Mouse (Mus musculus): ENCODE results near the gene Cxcl16. TPM values are rescaled to one million over a fixed set of nuclear protein-coding genes. Genes with fewer than 3 reads are reported as not detected.

Gene Cxcl16
- total RNA-seq, 2 experiments from 2014 or later: not detected

GRCm38 (mm10) chr11:70458688-70459600, 840 bp downstream of the Cxcl16 start, which contains the start of gene Zmynd15:
Zmynd15 (plus strand) TSS chr11:70459433.
- no peak for ATAC-seq (replicated peaks; ENCODE audit: low FRiP score, poor library complexity, severe bottlenecking)

- no peak for ATAC-seq (replicated peaks; ENCODE audit: low FRiP score, poor library complexity, severe bottlenecking)
Measured at GRCm38 (mm10) chr11:70453261-70454044, 6.3 kb downstream of the Cxcl16 start.

- peak; percentile 94 for ATAC-seq (replicated peaks; ENCODE audit: low FRiP score, poor library complexity, severe bottlenecking)
Measured at GRCm38 (mm10) chr11:70451797-70452498, 7.8 kb downstream of the Cxcl16 start, which contains the start of gene Med11. Med11 (plus strand) TSS chr11:70451919.

GRCm38 (mm10) chr11:70450926-70451325, 8.9 kb downstream of the Cxcl16 start:
- ATAC-seq (replicated peaks; ENCODE audit: low FRiP score, poor library complexity, severe bottlenecking): no peak

- no peak for ATAC-seq (replicated peaks; ENCODE audit: low FRiP score, poor library complexity, severe bottlenecking)
Measured at GRCm38 (mm10) chr11:70447373-70447772, 12.4 kb downstream of the Cxcl16 start.

GRCm38 (mm10) chr11:70446756-70447155, 13.0 kb downstream of the Cxcl16 start:
- no peak for ATAC-seq (replicated peaks; ENCODE audit: low FRiP score, poor library complexity, severe bottlenecking)

- no peak for ATAC-seq (replicated peaks; ENCODE audit: low FRiP score, poor library complexity, severe bottlenecking)
Measured at GRCm38 (mm10) chr11:70444667-70445066, 15.1 kb downstream of the Cxcl16 start.

- ATAC-seq (replicated peaks; ENCODE audit: low FRiP score, poor library complexity, severe bottlenecking): no peak
Measured at GRCm38 (mm10) chr11:70443964-70444363, 15.8 kb downstream of the Cxcl16 start.

GRCm38 (mm10) chr11:70441882-70442281, 17.9 kb downstream of the Cxcl16 start:
- no peak for ATAC-seq (replicated peaks; ENCODE audit: low FRiP score, poor library complexity, severe bottlenecking)

- no peak for ATAC-seq (replicated peaks; ENCODE audit: low FRiP score, poor library complexity, severe bottlenecking)
Measured at GRCm38 (mm10) chr11:70440637-70441036, 19.1 kb downstream of the Cxcl16 start.

- ATAC-seq (replicated peaks; ENCODE audit: low FRiP score, poor library complexity, severe bottlenecking): no peak
Measured at GRCm38 (mm10) chr11:70438728-70439374, 20.9 kb downstream of the Cxcl16 start.

GRCm38 (mm10) chr11:70437426-70437825, 22.4 kb downstream of the Cxcl16 start:
- no peak for ATAC-seq (replicated peaks; ENCODE audit: low FRiP score, poor library complexity, severe bottlenecking)

GRCm38 (mm10) chr11:70435476-70435875, 24.3 kb downstream of the Cxcl16 start:
- ATAC-seq (replicated peaks; ENCODE audit: low FRiP score, poor library complexity, severe bottlenecking): no peak

- no peak for ATAC-seq (replicated peaks; ENCODE audit: low FRiP score, poor library complexity, severe bottlenecking)
Measured at GRCm38 (mm10) chr11:70433951-70434350, 25.8 kb downstream of the Cxcl16 start.

GRCm38 (mm10) chr11:70433569-70433943, 26.2 kb downstream of the Cxcl16 start:
- ATAC-seq (replicated peaks; ENCODE audit: low FRiP score, poor library complexity, severe bottlenecking): no peak

GRCm38 (mm10) chr11:70432895-70433568, 26.8 kb downstream of the Cxcl16 start:
- peak; percentile 20 for ATAC-seq (replicated peaks; ENCODE audit: low FRiP score, poor library complexity, severe bottlenecking)

- ATAC-seq (replicated peaks; ENCODE audit: low FRiP score, poor library complexity, severe bottlenecking): peak; percentile 90
Measured at GRCm38 (mm10) chr11:70432048-70432894, 27.5 kb downstream of the Cxcl16 start, which contains the start of gene Arrb2. Arrb2 (plus strand) TSS chr11:70432635.

GRCm38 (mm10) chr11:70431574-70431973, 28.2 kb downstream of the Cxcl16 start:
- no peak for ATAC-seq (replicated peaks; ENCODE audit: low FRiP score, poor library complexity, severe bottlenecking)

Data from erythroblast, adult 5-6 weeks (primary cell).